In genomic region chr6:114478771-114479170, GRCm38 (mm10) we compare ENCODE assay signal across 12 mouse cellular contexts.
DNase-seq lines count a peak whose midpoint lies in the region; ATAC-seq and TF ChIP-seq lines count a peak whose summit lies in the region.
"Had no signal": no experiment of that assay in that cellular context is flagged by ENCODE, and none has a peak within 500 bp of the region (broad histone marks: within the 10 kb centered on the region; RNA-seq: fewer than 3 reads in every experiment).

No protein-coding gene starts in this region.

- no peaks in the 10 kb centered on the region for H3K9me3 ChIP-seq in limb, embryonic 15.5 days
- no peaks in the 10 kb centered on the region for H3K9me3 ChIP-seq in liver, embryonic 12.5 days (replicated peaks)
- H3K9me3 ChIP-seq: megakaryocyte, embryonic 14.5 days had no signal

- H3K27me3 ChIP-seq in limb, embryonic 15.5 days: no peaks in the 10 kb centered on the region
- H3K27me3 ChIP-seq in liver, embryonic 12.5 days (replicated peaks): no peaks in the 10 kb centered on the region
- H3K27me3 ChIP-seq: megakaryocyte, embryonic 14.5 days had no signal

- no peak overlapping the region for H3K4me2 ChIP-seq in limb, embryonic 15.5 days
- no peak overlapping the region for H3K4me2 ChIP-seq in liver, embryonic 12.5 days

- no peaks in the 10 kb centered on the region for H3K4me1 ChIP-seq in lung, adult 2 months (ENCODE audit: control insufficient read depth, insufficient read depth, low read length)
- peaks cover 13% of the 10 kb centered on the region for H3K4me1 ChIP-seq in limb, embryonic 15.5 days
- no peaks in the 10 kb centered on the region for H3K4me1 ChIP-seq in liver, embryonic 12.5 days
- H3K4me1 ChIP-seq: megakaryocyte, embryonic 14.5 days had no signal

- H3K36me3 ChIP-seq in limb, embryonic 15.5 days: no peaks in the 10 kb centered on the region
- no peaks in the 10 kb centered on the region for H3K36me3 ChIP-seq in liver, embryonic 12.5 days

- 0 out of 2 replicates have a peak, but pooled peaks have one; percentile 53 for ATAC-seq in limb, embryonic 15.5 days (ENCODE audit: insufficient number of reproducible peaks, low FRiP score, low TSS enrichment, low read depth)
- ATAC-seq in liver, embryonic 12.5 days: no peak
- ATAC-seq: forebrain, postnatal 0 days had no signal

- peak; percentile 69 for DNase-seq in adrenal gland, postnatal 10 days
- DNase-seq in adrenal gland, postnatal 4 days (ENCODE audit: low spot score in 2 of 2): no peak
- DNase-seq in lung, adult 18-20 months: peak; percentile 42
- DNase-seq in lung, adult 2 months: no peak
- DNase-seq in testis, postnatal 10 days (ENCODE audit: low spot score): peak; percentile 60
- DNase-seq in natural killer cell, adult 2 months (ENCODE audit: low spot score in 2 of 2): no peak
- DNase-seq: forebrain, postnatal 0 days; kidney, adult 18-20 months; thymus, postnatal 36 days had no signal

- TF ChIP-seq CTCF in lung, adult 2 months (IDR thresholded peaks at IDR 0.05; ENCODE audit: insufficient read depth, low read length): no peak

- TF ChIP-seq POLR2A in lung, adult 2 months (IDR thresholded peaks at IDR 0.05; ENCODE audit: borderline replicate concordance, extremely low read depth, low read depth, low read length): no peak

- H3K9ac ChIP-seq in limb, embryonic 15.5 days: no peak overlapping the region
- H3K9ac ChIP-seq in liver, embryonic 12.5 days: no peak overlapping the region
- H3K9ac ChIP-seq: forebrain, postnatal 0 days had no signal

- 38% methylated on average over 4 of the region's 4 CpGs for WGBS in lung, adult 2 months
- WGBS in limb, embryonic 15.5 days: 14% methylated on average over 4 of the region's 4 CpGs
- WGBS in liver, embryonic 12.5 days (ENCODE audit: insufficient replicate concordance): 35% methylated on average over 4 of the region's 4 CpGs

- H3K27ac ChIP-seq in limb, embryonic 15.5 days: peak overlapping the region; percentile 75
- no peak overlapping the region for H3K27ac ChIP-seq in liver, embryonic 12.5 days

- H3K4me3 ChIP-seq in lung, adult 2 months (replicated peaks; ENCODE audit: extremely low read depth, low read depth, low read length): no peak overlapping the region
- no peak overlapping the region for H3K4me3 ChIP-seq in limb, embryonic 15.5 days
- no peak overlapping the region for H3K4me3 ChIP-seq in liver, embryonic 12.5 days
- H3K4me3 ChIP-seq: megakaryocyte, embryonic 14.5 days had no signal

Comparison
In these comparisons a context has a peak if more than half of its experiments do, and no peak if none do; other contexts are left out.
1. DNase-seq: peak in adrenal gland, postnatal 10 days (single experiment), lung, adult 18-20 months (2 of 2) and testis, postnatal 10 days (single experiment); none in adrenal gland, postnatal 4 days (0 of 2), lung, adult 2 months (single experiment) and natural killer cell, adult 2 months (0 of 2).